Mouse (Mus musculus): Measurements from ENCODE around the gene Grm2. TPM values are rescaled to one million over a fixed set of nuclear protein-coding genes. Genes with fewer than 3 reads are reported as not detected.

Grm2 gene
- total RNA-seq (2021): 10 to 100 TPM; 66.1 to 71.2 TPM
- long read RNA-seq, full-length matches to known transcripts: 6 of 27 reads
- long read RNA-seq, partial matches to known transcripts: 18 of 27 reads
- long read RNA-seq, other reads (novel, unspliced or antisense): 3 of 27 reads

GRCm38 (mm10) chr9:106655884-106656720 lies at the start of gene Grm2:
Grm2 (minus strand) TSS chr9:106656082.
- DNase-seq (ENCODE audit: low spot score in 2 of 2): no peak

DNA sequence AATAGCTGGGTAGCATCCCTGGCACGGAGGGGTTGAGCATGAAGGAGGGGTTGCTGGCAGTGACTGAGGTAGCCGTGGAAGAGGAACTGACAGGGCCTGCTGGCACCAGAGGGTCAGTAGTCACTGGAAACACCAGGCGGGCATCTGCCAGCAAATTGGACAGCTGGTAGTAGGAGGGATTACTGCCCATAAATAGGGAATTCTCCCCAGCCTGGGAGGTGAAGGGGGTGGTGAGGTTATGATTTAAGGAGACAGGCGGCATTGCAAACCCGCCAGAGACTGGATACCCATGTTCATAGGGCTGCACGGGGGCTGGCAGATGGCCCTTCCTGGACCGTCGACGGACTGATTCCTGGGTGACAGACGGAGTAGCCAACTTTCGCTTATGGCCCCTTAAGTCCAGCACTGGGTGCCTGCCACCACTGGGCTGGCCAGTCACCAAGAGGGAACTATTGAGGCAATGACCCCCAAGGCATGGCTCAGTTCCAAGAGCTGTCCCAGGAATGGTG lies 37.1 kb upstream of the Grm2 start:
- DNase-seq (ENCODE audit: low spot score in 2 of 2): no peak

GRCm38 (mm10) chr9:106688834-106689233 lies 33.0 kb upstream of the Grm2 start:
- DNase-seq (ENCODE audit: low spot score in 2 of 2): no peak

DNA sequence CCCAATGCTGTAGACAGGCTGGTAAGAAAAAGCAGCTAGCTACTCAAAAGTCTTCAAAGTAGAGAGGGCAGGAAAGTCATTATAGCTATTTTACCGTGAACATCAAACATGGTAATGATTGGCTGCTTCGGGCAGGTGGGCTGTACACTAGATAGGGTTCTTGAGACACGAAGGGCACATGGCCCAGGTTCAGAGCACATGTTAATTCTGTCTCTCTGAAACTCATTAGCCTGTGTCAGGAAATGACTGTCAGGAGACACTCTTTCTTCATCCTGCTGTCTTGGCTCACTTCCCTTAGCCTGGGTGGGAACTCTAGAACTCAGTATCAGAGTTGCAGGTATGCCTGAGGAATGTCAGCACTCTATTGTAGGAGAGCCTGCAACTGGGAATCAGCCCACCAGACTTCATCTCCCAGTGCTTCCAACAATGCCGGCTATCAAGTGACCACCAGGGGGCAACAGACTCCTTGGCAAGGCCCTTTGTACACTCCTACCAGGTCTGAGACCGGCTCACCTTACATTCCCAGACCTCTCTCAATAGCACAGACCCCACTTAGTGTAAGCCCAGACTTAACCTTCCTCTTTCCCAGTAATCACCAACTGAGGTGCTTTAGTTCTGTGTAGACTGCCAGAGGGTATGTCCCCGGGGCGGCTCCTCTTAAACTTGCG lies 31.2 kb upstream of the Grm2 start:
- peak; percentile 50 to 81 for DNase-seq (ENCODE audit: low spot score in 2 of 2)

DNA sequence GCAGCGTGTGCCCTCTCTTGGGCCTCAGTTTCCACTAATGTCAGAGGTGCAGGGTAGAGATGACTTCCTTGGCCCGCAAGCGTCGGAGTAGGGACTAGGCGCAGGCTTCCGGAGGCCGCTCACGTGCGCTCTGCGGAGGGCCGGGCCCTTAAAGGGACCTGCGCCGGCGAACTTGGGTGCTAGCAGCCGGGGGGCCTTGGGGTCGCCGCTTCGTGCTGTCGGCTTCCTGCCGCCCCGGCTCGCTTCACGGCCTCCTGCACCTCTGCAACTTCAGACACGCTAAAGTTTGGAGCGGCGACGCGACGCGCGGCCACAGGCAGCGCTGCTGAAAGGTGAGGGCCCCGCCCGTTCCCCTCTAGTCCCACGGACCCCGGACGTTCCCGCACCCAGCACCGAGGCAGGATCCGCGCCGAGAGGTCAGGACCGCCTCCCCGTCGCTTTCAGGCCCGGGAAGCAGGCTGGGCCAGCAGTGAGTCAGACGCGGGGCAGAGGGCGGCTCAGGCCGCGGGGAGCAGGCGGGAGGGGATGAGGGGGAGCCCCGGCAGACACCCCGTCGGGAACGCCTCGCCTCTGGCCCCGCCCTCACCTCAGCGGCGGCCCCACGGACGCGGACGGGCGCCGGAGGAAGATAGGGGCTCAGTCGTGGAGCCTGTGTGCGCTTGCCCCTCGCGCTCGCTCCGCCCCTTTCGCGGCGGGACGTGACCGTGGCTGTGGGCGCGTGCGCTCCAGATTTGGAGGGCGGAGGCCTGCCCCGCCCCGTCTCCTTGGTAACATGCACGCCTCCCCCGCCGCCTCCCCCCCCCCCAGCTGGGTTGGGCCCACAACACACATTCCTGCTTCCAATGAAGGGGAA lies 29.6 kb upstream of the Grm2 start, which contains the start of gene Tex264:
Gene Tex264, minus strand, starts transcription at position 679 of the 853 bp plus-strand sequence.
- peak; percentile 85 to 91 for DNase-seq (ENCODE audit: low spot score in 2 of 2)

DNA sequence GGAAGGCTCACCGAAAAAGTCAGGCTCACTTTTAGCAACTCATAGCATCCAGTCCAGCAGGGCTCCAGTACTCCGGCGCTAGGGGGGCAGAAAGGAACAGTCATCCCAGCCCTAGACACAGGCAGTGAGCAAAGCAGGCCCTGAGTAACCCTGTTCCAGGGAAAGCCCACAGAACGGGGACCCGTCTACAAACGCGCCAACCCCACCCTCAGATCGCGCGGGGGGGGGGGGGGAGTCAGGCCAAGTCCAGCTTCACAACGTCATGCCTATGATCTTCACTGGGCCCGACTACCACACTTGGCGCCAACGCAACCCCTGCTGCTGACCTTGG lies 29.0 kb upstream of the Grm2 start:
- DNase-seq (ENCODE audit: low spot score in 2 of 2): no peak

GRCm38 (mm10) chr9:106684093-106684872 lies 28.4 kb upstream of the Grm2 start:
- no peak for DNase-seq (ENCODE audit: low spot score in 2 of 2)

GRCm38 (mm10) chr9:106681026-106681425 lies 25.1 kb upstream of the Grm2 start:
- no peak for DNase-seq (ENCODE audit: low spot score in 2 of 2)

DNA sequence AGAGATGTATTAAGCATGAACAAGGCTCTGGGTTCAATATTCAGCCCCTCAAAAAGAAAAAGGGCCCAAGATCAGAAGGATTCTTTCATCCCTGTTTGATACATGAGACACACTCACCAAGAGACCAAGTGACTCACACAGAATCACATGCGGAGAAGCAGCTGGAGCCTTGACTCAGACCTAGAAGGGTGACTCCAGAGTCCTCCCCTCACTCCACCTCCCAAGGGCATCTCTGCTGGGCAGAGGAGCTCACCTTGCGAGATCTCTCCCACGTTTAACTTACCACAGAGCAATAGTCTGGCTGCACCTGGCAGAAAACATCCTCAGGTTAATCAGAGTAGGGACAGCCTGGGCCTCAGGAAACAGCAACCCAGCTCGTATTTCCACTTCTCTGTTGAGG lies 22.4 kb upstream of the Grm2 start:
- no peak for DNase-seq (ENCODE audit: low spot score in 2 of 2)

- DNase-seq (ENCODE audit: low spot score in 2 of 2): no peak
These were observed 21.8 kb upstream of the Grm2 start for GRCm38 (mm10) chr9:106677702-106678101.

DNA sequence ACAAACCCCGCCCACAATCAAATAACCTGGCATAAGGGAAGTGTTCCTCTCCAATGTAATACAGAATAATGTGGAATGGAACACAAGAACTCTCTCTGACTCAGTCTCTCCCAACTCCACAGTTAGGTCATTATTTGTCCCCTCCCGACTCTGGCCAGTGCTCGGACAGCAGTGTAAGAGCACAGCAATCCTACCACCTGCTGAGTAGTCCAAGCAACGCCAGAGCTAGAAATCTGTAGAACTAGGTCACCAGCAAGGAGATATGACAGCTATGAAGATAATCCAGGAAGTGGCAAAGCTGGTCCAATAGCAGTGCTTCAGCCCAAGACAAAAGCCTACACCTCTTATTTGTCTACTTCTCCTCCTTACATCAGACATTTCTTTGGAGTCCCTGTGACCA lies 20.7 kb upstream of the Grm2 start:
- no peak for DNase-seq (ENCODE audit: low spot score in 2 of 2)

DNA sequence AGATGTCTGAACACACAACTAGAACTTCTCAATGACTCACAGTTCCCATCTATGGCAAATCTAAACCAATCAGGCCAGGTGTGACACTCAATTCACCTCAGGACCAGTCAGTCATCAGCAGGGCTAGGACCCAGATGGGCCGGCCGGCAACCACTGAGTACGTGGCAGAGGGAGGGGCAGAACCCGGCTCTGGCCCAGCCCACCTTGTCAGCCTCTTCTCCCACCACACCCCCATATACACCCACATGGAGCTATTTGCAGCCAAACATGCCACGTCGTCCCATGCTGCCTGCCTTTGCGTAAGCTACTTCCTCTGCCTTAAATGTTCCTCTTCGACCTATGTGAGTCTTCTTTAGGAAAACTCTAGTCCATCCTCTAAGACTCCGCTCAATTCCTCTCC lies 20.1 kb upstream of the Grm2 start:
- DNase-seq (ENCODE audit: low spot score in 2 of 2): peak in 1 of 2 experiments; percentile 54

- DNase-seq (ENCODE audit: low spot score in 2 of 2): peak; percentile 68 to 93
These were observed 19.6 kb upstream of the Grm2 start for GRCm38 (mm10) chr9:106675480-106675879.

GRCm38 (mm10) chr9:106673860-106674259 lies 18.0 kb upstream of the Grm2 start:
- DNase-seq (ENCODE audit: low spot score in 2 of 2): no peak

- no peak for DNase-seq (ENCODE audit: low spot score in 2 of 2)
These were observed 9.0 kb upstream of the Grm2 start for GRCm38 (mm10) chr9:106664856-106665255.

DNA sequence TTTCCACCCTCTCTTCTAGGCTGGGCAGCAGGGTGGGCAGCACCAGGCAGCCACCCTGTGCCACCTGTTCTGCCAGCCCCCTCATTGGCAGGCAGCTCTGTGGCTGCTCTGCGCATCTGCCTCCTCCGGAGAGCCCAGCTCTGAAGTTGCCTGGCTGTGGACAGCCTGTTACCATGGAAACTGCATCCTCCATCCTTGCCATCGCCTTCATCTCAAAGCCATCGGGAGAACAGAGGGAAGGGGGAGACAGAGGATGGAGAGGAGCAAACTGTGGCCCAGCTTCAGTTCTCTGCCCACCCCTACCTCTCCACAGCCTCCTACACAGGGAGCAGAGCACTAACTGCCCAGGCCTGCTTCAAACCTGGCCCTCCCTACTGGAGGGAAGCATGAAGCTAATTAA lies 8.6 kb upstream of the Grm2 start:
- DNase-seq (ENCODE audit: low spot score in 2 of 2): peak; percentile 73 to 81

GRCm38 (mm10) chr9:106663200-106663599 lies 7.3 kb upstream of the Grm2 start:
- DNase-seq (ENCODE audit: low spot score in 2 of 2): no peak

DNA sequence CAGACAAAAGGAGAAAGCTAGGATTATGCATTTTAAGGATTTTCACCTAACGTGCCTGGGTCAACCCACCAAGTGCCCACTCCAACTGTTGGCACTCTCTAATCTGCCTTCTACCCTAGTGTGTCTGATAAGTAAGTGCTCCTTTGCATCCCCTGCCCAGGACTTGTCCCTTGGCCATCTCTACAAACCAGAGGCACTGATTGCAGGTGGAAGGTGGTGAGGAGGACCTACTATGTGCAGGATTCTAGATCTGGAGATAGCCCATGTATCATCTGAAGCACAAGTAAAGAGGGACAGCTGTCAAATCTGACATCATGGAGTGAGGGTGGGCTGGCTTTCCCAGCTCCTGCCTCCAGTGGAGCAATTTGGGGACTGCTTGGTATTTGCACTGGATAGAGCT lies 4.1 kb upstream of the Grm2 start:
- no peak for DNase-seq (ENCODE audit: low spot score in 2 of 2)

DNA sequence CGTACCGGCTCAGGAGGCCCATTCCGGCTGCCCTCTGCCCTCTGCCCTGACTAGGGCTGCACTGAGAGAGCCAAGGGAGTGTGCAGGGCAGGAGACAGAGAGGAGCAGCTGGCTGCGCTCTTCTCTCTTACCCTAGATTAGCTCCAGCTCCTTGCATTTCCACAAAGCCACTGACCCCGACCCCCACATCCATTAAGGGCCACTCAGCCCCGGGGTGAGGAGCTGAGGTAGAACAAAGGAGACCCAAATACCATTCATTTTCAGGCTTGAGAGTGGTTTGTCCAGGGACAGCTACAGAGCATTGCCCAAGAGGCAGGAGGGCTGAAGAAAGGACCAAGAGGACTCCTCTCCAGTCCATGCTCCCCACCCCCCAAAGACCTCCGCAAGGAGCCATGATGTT lies 3.6 kb upstream of the Grm2 start:
- no peak for DNase-seq (ENCODE audit: low spot score in 2 of 2)

GRCm38 (mm10) chr9:106657592-106657991 lies 1.7 kb upstream of the Grm2 start:
- peak in 1 of 2 experiments; percentile 21 for DNase-seq (ENCODE audit: low spot score in 2 of 2)
